Mouse (Mus musculus): Measurements from ENCODE around the gene Gm3127. TPM values are rescaled to one million over a fixed set of nuclear protein-coding genes. Genes with fewer than 3 reads are reported as not detected.
"Not testable (repeated sequence)": the region's sequence is repeated elsewhere in the genome, so short reads cannot be mapped to it uniquely, and the experiment has no call there.

Gm3127 gene
- not detected in 2 replicates for polyA plus RNA-seq (2012; rRNA removed)

DNA sequence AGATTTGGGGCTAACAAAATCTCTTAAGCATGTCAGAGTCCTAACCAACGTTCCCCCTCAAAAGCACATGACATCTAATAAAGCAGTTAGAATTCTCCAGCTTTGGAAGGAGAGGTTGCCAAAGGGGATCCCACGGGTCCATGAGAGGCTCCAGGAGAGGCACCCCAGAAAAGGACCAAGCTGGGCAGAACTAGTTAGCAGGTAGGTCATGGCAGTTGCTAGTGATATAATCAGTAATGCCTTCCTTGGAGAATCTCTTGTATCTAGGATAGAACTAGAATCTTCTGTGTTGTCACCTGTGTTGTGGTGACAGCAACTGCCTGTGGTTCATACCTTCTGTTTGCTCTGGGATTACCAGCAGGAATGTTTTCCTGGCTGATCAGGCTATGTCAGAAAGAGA, at the start of gene Gm3127:
Gene Gm3127, plus strand, starts transcription at position 301 of the 400 bp plus-strand sequence.
- DNase-seq (ENCODE audit: extremely low spot score in 1 of 2, low spot score in 1 of 2): not testable (repeated sequence)

DNA sequence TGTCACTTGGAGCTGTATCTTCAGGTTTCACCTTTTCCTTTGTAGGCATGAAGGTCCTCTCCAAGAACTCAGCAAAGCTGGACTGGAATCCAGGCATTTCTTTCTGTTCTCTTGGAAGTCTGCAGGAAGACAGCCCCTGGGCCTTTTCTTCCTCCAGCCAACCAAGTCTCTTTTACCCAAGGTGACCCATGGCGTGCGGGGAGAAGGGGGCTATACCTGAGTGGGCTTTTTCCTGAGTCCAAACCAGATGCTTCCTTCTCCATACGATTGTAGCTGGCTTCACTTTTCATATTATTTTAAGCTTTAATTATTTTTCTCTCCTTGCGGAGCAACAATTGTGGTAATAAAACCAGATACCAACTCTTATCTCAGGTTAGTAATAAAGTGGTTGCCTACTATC, 23.2 kb upstream of the Gm3127 start:
- DNase-seq (ENCODE audit: extremely low spot score in 1 of 2, low spot score in 1 of 2): not testable (repeated sequence)

GRCm38 (mm10) chr14:4182030-4182429, 17.2 kb downstream of the Gm3127 start:
- not testable (repeated sequence) for DNase-seq (ENCODE audit: extremely low spot score in 1 of 2, low spot score in 1 of 2)

GRCm38 (mm10) chr14:4182491-4183210, 17.8 kb downstream of the Gm3127 start, which contains the start of gene Gm2974:
Gm2974 (plus strand) TSS chr14:4182576.
- DNase-seq (ENCODE audit: extremely low spot score in 1 of 2, low spot score in 1 of 2): peak in 1 of 2 experiments; percentile 2

DNA sequence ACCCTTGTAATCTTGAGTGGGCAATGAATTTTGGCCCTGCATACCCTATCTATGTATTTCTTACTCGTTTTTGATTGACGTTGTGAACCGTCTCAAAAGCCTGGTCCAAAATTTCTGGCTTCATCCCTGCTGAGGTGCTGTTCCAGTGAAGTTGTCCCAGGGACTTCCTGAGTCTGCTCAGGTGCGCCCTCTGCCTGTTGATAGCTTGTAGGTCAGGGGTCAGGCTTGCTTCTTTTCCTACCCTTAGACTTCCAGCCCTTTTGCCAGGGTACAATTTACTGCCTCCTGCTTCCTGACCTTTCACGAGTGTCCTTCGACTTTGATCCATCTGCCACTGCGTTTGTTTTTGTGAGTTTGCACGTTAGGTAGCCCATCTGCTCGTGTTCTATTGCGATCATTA, 18.5 kb downstream of the Gm3127 start:
- peak in 1 of 2 experiments; percentile 3 for DNase-seq (ENCODE audit: extremely low spot score in 1 of 2, low spot score in 1 of 2)

Other genes with a start within 250 kb of the Gm3127 start
- not detected in 2 replicates for gene Gm3029, start 233.3 kb upstream of the Gm3127 start, polyA plus RNA-seq (2012; rRNA removed)
- 0.18 and 0.44 TPM in 2 replicates for gene Gm3095, start 201.5 kb upstream of the Gm3127 start, polyA plus RNA-seq (2012; rRNA removed)
- gene Gm3099, start 166.6 kb upstream of the Gm3127 start, polyA plus RNA-seq (2012; rRNA removed): not detected in 2 replicates
- gene Gm5796, start 141.1 kb upstream of the Gm3127 start, polyA plus RNA-seq (2012; rRNA removed): 0.29 and 0.50 TPM in 2 replicates
- gene Gm3115, start 80.9 kb upstream of the Gm3127 start, polyA plus RNA-seq (2012; rRNA removed): not detected in 2 replicates
- 0.71 and 0.86 TPM in 2 replicates for gene Gm8108, start 54.5 kb upstream of the Gm3127 start, polyA plus RNA-seq (2012; rRNA removed)
- 0.86 and 1.0 TPM in 2 replicates for gene Gm2974, start 17.5 kb downstream of the Gm3127 start, polyA plus RNA-seq (2012; rRNA removed)
- gene Gm3138, start 84.6 kb downstream of the Gm3127 start, polyA plus RNA-seq (2012; rRNA removed): not detected in 2 replicates
- not detected in 2 replicates for gene Gm3149, start 152.3 kb downstream of the Gm3127 start, polyA plus RNA-seq (2012; rRNA removed)
- gene 2610042L04Rik, start 169.7 kb downstream of the Gm3127 start, polyA plus RNA-seq (2012; rRNA removed): 0.53 and 0.80 TPM in 2 replicates
- 0.04 TPM in 1 of 2 replicates, not detected in the other for gene Gm3159, start 232.5 kb downstream of the Gm3127 start, polyA plus RNA-seq (2012; rRNA removed)

All from frontal cortex, adult 2 months (tissue).